Mouse (Mus musculus) G1E (cell line): ENCODE measurements around the gene Kcna2.

Experiments used
- CTCF ChIP-seq: IDR thresholded peaks from 2 replicates; pipeline ENCODE4 v1.5.1; 2012; ENCODE audit warnings: low read depth, low read length, inconsistent platforms, mixed read lengths
- GATA1 ChIP-seq: IDR thresholded peaks from 2 replicates; pipeline ENCODE4 v1.6.1; 2012; ENCODE audit warnings: borderline replicate concordance, low read length, inconsistent platforms, mixed read lengths
- GATA2 ChIP-seq: IDR thresholded peaks from 2 replicates; pipeline ENCODE4 v1.6.1; 2012; ENCODE audit warnings: low read depth, low read length, inconsistent platforms, borderline replicate concordance
- POLR2AphosphoS5 ChIP-seq: IDR thresholded peaks from 2 replicates; pipeline ENCODE4 v1.6.1; 2012; ENCODE audit warnings: low read depth, low read length, inconsistent platforms; ENCODE audit not compliant: insufficient replicate concordance
- TAL1 ChIP-seq: conservative IDR thresholded peaks from 2 replicates; pipeline ENCODE4 v1.6.1; 2012; ENCODE audit warnings: low read depth, low read length, inconsistent platforms, mixed read lengths

- no peak for TF ChIP-seq CTCF
- no peak for TF ChIP-seq GATA1
- TF ChIP-seq GATA2 = no peak
- no peak for TF ChIP-seq TAL1
- no peak for TF ChIP-seq POLR2AphosphoS5
Observed at GRCm38 (mm10) chr3:107158856-107159255, 57.9 kb downstream of the Kcna2 start.
